Mouse (Mus musculus) layer of hippocampus, postnatal 10 days (tissue): ENCODE data around the gene Gpr132. TPM values are rescaled to one million over a fixed set of nuclear protein-coding genes. Genes with fewer than 3 reads are reported as not detected.

Experiments used
- total RNA-seq, 2 experiments: library from RNA; stranded (reverse); gene quantifications; 2 replicates each; pipeline ENCODE4 v1.2.3; 2021

The Gpr132 gene
- total RNA-seq, 2 experiments from 2014 or later: not detected

Other genes with a start within 250 kb of the Gpr132 start
- gene Adssl1, start 248.2 kb downstream of the Gpr132 start, total RNA-seq: 1 to 10 TPM; 2.1 to 2.4 TPM
- 10 to 100 TPM; 17.0 to 19.5 TPM for gene Siva1, start 223.5 kb downstream of the Gpr132 start, total RNA-seq
- 100 to 1,000 TPM; 182 to 185 TPM for gene Akt1, start 193.3 kb downstream of the Gpr132 start, total RNA-seq
- under 1 TPM; 0.33 to 0.80 TPM for gene Zbtb42, start 189.4 kb downstream of the Gpr132 start, total RNA-seq
- gene Cep170b, start 147.8 kb downstream of the Gpr132 start, total RNA-seq: 100 to 1,000 TPM; 180 to 199 TPM
- gene Pld4, start 107.6 kb downstream of the Gpr132 start, total RNA-seq: 10 to 100 TPM in 1 of 2 experiments, 1 to 10 TPM in 1; 9.2 to 11.7 TPM
- gene Ahnak2, start 65.6 kb downstream of the Gpr132 start, total RNA-seq: 10 to 100 TPM; 11.8 to 17.1 TPM
- 10 to 100 TPM; 12.3 to 15.5 TPM for gene Clba1, start 59.3 kb downstream of the Gpr132 start, total RNA-seq
- gene Cdca4, start 38.8 kb downstream of the Gpr132 start, total RNA-seq: 10 to 100 TPM in 1 of 2 experiments, 1 to 10 TPM in 1; 8.8 to 13.0 TPM
- gene Jag2, start 61.5 kb upstream of the Gpr132 start, total RNA-seq: 10 to 100 TPM; 51.6 to 66.5 TPM
- 10 to 100 TPM; 11.6 to 13.8 TPM for gene Nudt14, start 73.9 kb upstream of the Gpr132 start, total RNA-seq
- 10 to 100 TPM; 52.1 to 57.5 TPM for gene Btbd6, start 108.3 kb upstream of the Gpr132 start, total RNA-seq
- gene Brf1, start 132.5 kb upstream of the Gpr132 start, total RNA-seq: 10 to 100 TPM; 55.7 to 66.6 TPM
- 100 to 1,000 TPM; 129 to 132 TPM for gene Pacs2, start 146.3 kb upstream of the Gpr132 start, total RNA-seq
- gene Tex22, start 206.3 kb upstream of the Gpr132 start, total RNA-seq: under 1 TPM; 0.45 to 0.64 TPM
- 10 to 100 TPM; 87.3 to 89.5 TPM for gene Mta1, start 230.1 kb upstream of the Gpr132 start, total RNA-seq